Mouse (Mus musculus) E14TG2a.4 (cell line): Measurements from ENCODE around the gene Il17rd.

Source experiments
- CTCF ChIP-seq: conservative IDR thresholded peaks from 2 replicates; pipeline ENCODE4 v1.5.1; 2014; ENCODE audit warnings: low read length
- POU5F1 ChIP-seq: IDR thresholded peaks from 2 replicates; pipeline ENCODE4 v1.6.1; 2014; ENCODE audit warnings: low read length, borderline replicate concordance

DNA sequence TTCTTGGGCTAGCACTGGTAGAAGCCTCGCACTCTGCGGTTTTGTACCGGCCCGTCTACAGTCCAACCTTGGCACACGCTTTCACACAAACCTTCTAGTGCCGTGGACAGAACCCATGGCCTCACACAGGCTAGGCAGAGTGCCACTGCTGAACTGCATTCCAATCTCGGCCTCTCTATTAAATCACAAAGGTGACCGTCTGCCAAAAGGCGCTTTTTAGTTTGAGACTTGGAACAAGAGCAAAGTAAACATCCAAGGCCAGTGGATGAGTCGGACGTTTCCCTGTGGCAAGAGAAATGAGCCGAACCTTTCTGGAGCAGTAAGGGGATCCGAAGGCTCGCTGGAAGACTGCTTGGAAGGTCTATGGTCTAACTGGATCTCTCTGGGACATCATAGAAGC, 18.9 kb upstream of the Il17rd start:
- TF ChIP-seq CTCF (no peak), POU5F1 (no peak)
